Mouse (Mus musculus) thymus, adult 18-20 months (tissue): Measurements from ENCODE around the gene Rnf144b.

Experiments
- DNase-seq, 2 experiments: peaks; one replicate each; pipeline ENCODE4 v3.0.0; 2022; ENCODE audit warnings: mixed read lengths in 2 of 2

Rnf144b gene

GRCm38 (mm10) chr13:47122537-47123430, at the start of gene Rnf144b:
Gene Rnf144b (plus strand): TSS chr13:47122656.
- peak; percentile 53 to 55 for DNase-seq

GRCm38 (mm10) chr13:47076156-47076555, 46.3 kb upstream of the Rnf144b start:
- DNase-seq: no peak

- no peak for DNase-seq
These were observed 45.1 kb upstream of the Rnf144b start for GRCm38 (mm10) chr13:47077367-47077766.

GRCm38 (mm10) chr13:47078799-47079198, 43.7 kb upstream of the Rnf144b start:
- no peak for DNase-seq

GRCm38 (mm10) chr13:47080905-47081505, 41.5 kb upstream of the Rnf144b start:
- no peak for DNase-seq

GRCm38 (mm10) chr13:47088433-47088832, 34.0 kb upstream of the Rnf144b start:
- DNase-seq: no peak

GRCm38 (mm10) chr13:47089271-47089670, 33.2 kb upstream of the Rnf144b start:
- DNase-seq: no peak

- DNase-seq: no peak
These were observed 28.7 kb upstream of the Rnf144b start for GRCm38 (mm10) chr13:47093791-47094190.

- no peak for DNase-seq
These were observed 25.9 kb upstream of the Rnf144b start for GRCm38 (mm10) chr13:47096591-47096990.

GRCm38 (mm10) chr13:47099265-47099664, 23.2 kb upstream of the Rnf144b start:
- no peak for DNase-seq

GRCm38 (mm10) chr13:47100587-47100986, 21.9 kb upstream of the Rnf144b start:
- DNase-seq: no peak

- DNase-seq: no peak
These were observed 18.3 kb upstream of the Rnf144b start for GRCm38 (mm10) chr13:47104146-47104545.

- no peak for DNase-seq
These were observed 17.5 kb upstream of the Rnf144b start for GRCm38 (mm10) chr13:47104856-47105541.

- peak; percentile 74 to 78 for DNase-seq
These were observed 16.5 kb upstream of the Rnf144b start, which contains the start of gene Dek for GRCm38 (mm10) chr13:47105711-47106579. Gene Dek (minus strand): TSS chr13:47106201.

GRCm38 (mm10) chr13:47106580-47106888, 15.9 kb upstream of the Rnf144b start:
- peak in 1 of 2 experiments; percentile 58 for DNase-seq

GRCm38 (mm10) chr13:47109239-47109638, 13.2 kb upstream of the Rnf144b start:
- DNase-seq: no peak

- no peak for DNase-seq
These were observed 11.3 kb upstream of the Rnf144b start for GRCm38 (mm10) chr13:47111185-47111584.

GRCm38 (mm10) chr13:47112056-47112455, 10.4 kb upstream of the Rnf144b start:
- DNase-seq: no peak

- DNase-seq: no peak
These were observed 9.5 kb upstream of the Rnf144b start for GRCm38 (mm10) chr13:47112924-47113323.

GRCm38 (mm10) chr13:47116000-47116399, 6.5 kb upstream of the Rnf144b start:
- no peak for DNase-seq

GRCm38 (mm10) chr13:47121333-47121889, 1.0 kb upstream of the Rnf144b start:
- no peak for DNase-seq

- DNase-seq: no peak
These were observed 2.0 kb downstream of the Rnf144b start for GRCm38 (mm10) chr13:47124449-47124848.
